Mouse (Mus musculus): Measurements from ENCODE around the gene Nusap1.
A peak's percentile ranks its signal among the peaks of the same experiment; 100 is the strongest.
"Not testable (repeated sequence)": the region's sequence is repeated elsewhere in the genome, so short reads cannot be mapped to it uniquely, and the experiment has no call there.

Nusap1 gene

DNA sequence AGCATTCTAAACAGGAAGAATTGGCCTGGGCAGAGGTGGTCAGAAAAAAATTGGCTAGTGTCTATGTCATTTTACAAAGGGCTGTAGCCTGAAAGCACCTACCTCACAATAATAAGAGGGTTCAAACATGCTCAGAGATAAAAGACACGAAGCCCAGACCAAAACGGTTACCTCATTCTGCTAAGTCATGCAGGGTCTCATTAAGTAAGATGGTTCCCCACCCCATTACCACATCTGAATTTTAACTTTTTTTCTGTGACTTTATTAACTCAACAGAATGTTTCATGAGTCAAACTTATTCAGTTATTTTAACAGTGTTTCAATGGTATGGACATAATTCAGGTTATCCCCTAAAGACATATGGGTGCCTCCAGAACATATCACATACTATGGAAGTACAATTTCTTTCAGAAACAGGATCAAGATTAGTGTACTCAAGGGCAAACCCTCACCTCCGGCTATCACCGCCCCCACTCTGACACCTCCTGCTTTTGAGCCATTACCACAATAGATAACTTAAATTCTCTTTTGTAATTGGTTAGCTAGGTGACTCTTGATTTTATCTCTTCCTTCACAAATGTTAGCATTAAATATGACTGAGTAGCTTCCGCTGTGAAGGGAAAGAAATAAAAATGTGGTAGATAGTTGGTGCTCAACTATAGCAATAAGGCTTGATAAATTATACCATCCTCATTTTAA is 23.3 kb downstream of the Nusap1 start:
- DNase-seq (ENCODE audit: extremely low read depth, insufficient read length, low spot score): no peak

DNA sequence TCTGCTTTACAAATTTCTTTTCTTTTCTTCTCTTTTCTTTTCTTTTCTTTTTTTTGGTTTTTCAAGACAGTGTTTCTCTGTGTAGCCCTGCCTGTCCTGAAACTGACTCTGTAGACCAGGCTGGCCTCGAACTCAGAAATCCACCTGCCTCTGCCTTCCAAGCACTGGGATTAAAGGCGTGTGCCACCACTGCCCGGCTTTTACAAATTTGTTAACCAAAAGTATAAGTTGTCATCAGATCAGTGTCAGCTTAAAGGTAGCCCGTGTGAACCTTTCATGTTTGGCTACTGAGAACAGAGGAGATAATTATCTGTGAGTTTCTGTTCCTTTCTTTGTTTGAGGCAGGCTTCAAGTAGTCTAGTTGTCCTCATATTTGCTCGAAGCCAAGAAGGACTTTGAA is 26.2 kb downstream of the Nusap1 start:
- DNase-seq (ENCODE audit: extremely low read depth, insufficient read length, low spot score): no peak

DNA sequence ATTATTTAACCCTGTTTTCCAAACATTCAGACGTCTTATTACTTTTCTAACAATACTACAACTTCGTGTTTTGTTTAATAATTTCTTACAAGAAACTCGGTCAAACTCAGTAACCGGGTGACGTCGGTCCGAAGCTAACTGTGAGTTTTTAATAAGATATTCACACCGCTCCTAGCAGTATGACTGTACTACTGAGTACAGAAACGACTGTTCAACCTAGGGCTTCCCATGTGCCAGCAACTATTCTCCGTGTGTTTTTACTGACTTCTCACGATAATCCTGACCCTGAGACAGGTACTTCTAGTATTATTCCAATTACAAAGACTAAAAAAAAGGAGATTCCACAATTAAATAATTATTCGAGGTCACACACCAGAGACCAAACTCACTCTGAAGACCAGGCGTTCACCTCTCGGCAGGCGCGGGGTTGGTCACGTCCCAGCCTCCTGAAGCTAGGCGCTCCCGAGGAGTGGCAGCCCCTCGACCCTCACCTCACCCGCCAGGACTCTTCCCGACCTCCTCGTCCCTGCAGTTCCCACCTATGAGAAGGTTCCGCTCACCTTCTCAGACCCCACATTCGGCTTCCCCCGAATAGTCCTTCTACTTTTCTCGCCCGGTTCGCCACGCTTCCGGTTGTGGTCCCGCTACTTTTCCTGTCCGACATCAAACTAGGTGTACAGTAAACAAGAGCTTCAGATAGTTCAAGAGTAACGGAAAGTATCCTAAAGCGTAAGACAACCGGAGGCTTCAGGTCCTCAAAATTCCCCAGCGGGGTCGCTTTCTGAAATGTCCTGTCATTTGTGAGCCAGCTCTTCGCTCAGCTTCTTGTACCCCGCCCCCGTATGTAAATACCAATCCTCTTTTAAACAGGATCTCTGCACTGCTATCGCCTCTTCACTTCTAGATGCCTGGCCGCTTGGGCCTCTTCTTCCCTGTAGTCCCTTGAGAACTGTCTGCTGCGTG is 44.4 kb downstream of the Nusap1 start, which contains the start of gene Ndufaf1:
Gene Ndufaf1 (minus strand): TSS at position 608 of the 963 bp plus-strand sequence.
- DNase-seq (ENCODE audit: extremely low read depth, insufficient read length, low spot score): peak; percentile 84

DNA sequence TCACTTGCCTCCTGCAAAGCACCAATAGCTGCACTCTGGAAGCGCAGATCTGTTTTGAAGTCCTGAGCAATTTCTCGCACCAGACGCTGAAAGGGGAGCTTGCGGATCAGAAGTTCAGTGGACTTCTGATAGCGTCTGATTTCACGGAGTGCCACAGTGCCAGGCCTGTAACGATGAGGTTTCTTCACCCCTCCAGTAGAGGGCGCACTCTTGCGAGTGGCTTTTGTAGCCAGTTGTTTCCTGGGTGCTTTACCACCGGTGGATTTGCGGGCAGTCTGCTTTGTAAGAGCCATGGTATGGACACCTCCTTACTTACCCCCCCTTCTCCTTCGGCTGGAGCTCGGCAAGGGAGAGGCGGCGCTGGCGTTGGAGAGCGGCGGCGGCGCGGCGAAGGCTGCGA is 47.6 kb downstream of the Nusap1 start:
- not testable (repeated sequence) for DNase-seq (ENCODE audit: extremely low read depth, insufficient read length, low spot score)

DNA sequence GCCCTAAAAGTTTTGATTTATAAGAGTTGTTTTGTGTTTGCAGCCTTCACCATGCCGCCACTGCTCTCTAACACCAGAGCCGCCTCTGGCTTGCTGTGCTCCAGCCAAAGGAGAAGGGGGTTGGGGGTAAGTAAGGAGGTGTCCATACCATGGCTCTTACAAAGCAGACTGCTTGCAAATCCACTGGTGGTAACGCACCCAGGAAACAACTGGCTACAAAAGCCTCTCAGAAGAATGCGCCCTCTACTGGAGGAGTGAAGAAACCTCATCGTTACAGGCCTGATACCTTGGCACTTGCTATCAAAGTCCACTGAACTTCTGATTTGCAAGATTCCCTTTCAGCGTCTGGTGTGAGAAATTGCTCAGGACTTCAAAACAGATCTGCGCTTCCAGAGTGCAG is 50.9 kb downstream of the Nusap1 start:
- DNase-seq (ENCODE audit: extremely low read depth, insufficient read length, low spot score): no peak

DNA sequence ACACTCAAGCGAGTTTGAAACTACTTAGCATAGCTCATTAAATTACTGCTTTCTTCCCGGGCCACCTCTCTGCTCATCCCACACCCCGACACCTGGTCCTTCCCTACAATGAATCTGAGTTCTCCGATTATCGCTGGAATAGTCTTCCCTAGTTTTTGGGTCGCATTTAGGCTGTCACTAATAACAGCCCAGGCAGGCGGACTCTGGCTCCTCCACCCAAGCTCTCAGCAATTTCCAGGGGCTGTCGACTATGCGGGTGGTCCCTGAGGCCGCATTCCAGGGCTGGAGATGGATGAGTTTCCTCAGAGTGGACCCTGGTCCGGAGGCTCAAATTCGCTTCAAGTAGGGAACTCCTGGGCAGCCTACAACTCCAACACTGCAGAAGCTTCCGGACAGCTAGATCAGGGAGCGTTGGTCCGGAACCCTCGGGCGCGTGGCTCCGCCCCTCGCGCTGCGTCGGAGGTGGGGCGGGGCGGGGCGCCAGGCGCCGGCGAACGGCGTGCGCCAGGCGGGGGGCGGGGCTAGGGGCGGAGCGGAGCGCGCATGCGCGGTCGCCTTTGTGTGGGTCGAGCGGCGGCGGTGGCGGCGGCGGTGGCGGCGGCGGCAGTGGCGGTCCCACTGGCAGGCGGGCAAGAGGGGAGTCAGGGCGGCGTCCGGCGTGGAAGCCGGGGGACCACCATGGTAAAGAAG is 56.6 kb downstream of the Nusap1 start, which contains the start of gene Rtf1:
Gene Rtf1 (plus strand): TSS at position 544 of the 690 bp plus-strand sequence.
- peak; percentile 87 for DNase-seq (ENCODE audit: extremely low read depth, insufficient read length, low spot score)

DNA sequence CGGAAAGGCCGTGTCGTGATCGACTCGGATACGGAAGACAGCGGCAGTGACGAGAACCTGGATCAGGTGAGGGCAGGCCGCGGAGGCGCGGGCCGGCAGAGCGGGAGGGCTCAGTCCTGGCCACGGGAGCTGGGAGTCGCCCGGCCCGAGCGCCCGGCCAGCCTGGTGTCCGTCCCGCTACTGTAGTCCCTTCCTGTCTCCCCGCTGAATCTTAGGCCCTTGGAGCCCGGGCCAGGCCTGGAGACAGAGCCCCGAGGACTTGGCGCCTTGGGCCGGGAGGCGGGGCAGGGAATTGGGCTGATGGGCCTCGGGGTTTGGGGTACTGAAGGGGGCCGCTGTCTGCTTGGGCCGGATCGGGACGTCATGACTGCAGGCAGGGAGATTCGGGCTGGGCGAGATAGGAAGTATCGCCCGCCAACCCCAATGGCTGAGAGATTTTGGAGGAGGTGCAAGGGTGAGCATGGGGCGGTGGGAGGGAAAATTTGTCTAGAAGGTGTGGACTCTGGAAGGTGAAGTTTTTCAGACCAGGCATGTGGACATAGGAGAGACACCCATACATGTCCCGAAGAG is 57.2 kb downstream of the Nusap1 start:
- DNase-seq (ENCODE audit: extremely low read depth, insufficient read length, low spot score): peak; percentile 75

DNA sequence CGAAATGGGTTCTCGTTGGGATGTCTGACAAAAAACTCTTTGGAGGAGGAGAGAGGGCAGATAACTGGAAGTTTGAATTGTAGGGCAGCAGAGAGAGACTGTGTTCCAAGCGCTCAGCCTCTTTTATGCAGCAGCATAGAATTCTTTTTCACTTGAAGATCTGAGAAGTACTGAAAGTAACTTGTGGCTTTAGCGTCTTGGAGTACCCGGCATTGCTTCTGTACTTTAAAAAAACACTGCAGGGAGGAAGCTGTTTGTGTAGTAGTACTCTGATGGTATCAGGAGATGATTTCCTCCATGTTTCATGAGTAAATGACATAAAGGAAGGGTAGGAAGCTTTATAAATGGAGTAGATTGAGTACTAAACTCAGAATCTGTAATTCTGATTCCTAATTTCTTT is 57.7 kb downstream of the Nusap1 start:
- no peak for DNase-seq (ENCODE audit: extremely low read depth, insufficient read length, low spot score)

DNA sequence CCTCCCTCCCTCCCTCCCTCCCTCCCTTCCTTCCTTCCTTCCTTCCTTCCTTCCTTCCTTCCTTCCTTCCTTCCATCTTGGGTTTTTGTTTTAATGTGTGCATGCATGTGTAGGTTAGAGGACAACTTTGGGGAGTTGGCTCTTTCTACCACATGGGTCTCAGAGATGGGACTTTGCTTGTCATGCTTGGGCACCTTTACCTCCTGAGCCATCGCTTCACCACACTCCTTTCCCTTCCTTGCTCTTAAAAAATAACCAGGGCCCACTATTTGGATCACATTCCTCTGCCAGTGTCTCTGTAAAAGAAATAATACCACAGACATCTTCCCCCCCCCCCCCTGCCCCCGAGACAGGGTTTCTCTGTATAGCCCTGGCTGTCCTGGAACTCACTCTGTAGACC is 65.6 kb downstream of the Nusap1 start:
- no peak for DNase-seq (ENCODE audit: extremely low read depth, insufficient read length, low spot score)

DNA sequence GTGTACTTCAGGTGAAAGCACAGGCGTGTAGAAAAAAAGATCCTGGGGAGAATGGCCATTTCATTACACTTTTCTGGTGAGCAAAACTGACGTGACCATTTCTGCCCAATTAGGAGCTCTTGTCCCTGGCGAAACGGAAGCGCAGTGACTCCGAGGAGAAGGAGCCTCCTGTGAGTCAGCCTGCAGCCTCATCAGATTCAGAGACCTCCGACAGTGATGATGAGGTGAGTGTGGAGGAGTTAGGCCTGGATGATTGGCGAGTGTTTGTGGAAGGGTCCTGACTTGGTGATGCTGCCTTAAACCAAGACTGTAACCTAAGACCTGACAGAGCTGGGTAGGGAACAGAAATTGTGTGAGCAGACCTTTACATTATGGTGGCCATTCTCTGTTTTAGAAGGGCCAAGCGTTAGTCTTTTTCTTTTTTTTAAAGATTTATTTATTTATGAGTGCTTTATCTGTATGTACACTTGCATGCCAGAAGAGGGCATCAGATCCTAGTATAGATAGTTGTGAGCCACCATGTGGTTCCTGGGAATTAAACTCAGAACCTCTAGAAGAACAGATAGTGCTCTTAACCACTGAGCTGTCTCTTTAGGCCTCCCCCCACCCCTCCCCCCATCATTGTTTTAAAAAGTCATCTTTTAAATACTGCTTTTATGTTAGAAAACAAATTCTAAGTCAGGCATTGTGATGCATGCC is 74.1 kb downstream of the Nusap1 start:
- DNase-seq (ENCODE audit: extremely low read depth, insufficient read length, low spot score): no peak

DNA sequence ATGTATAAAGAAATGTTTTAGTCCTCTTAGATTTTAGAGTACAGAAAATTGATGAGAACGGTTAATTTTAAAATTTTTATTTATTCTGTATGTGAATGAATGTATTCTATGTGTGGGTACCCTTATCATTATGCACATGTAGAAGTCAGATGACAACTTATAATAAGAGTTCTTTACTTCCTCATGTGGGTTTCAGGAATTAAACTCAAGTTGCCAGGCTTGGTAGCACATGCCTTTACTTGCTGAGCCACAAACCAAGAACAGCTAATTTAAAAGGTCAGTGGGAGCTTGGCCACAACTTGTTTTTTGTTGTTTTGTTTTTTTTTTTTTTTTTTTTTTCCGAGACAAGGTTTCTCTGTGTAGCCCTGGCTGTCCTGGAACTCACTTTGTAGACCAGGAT is 76.7 kb downstream of the Nusap1 start:
- no peak for DNase-seq (ENCODE audit: extremely low read depth, insufficient read length, low spot score)

DNA sequence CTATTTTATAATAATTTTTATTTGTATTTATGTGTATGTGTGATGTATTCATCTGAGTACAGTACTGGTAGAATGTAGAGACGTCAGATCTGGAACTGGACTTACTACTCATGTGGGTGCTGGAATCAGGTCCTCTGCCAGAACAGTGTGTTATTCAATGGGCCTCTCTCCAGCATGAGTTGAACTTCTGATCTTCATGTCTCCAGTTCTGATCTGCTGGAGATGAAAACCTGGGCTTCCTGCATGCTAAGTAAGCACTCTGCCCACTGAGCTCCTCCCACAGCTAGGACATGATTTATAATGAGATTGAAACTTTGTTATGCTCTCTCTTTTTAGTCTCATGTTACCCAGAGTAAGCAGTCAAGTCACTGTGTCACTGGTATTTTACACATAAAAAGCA is 78.0 kb downstream of the Nusap1 start:
- DNase-seq (ENCODE audit: extremely low read depth, insufficient read length, low spot score): no peak

DNA sequence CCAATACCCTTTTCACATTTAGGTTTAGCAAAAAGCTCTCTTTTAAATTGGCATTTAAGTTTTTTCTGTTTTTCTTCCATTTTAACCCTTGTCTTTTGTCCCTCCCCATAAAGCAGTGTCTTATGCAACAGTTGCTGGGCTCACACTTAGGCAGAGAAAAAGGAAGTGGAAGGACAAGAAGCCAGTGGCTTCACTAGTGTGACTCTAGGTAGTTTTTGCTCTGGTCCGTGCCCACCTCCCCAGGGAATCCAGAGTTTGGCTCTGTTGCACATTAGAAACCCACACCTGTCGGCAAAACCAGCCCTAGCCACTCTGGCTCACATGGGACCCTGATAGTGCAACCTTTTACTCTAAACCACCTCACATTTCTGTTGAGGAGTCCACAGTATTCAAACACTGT is 80.4 kb downstream of the Nusap1 start:
- no peak for DNase-seq (ENCODE audit: extremely low read depth, insufficient read length, low spot score)

DNA sequence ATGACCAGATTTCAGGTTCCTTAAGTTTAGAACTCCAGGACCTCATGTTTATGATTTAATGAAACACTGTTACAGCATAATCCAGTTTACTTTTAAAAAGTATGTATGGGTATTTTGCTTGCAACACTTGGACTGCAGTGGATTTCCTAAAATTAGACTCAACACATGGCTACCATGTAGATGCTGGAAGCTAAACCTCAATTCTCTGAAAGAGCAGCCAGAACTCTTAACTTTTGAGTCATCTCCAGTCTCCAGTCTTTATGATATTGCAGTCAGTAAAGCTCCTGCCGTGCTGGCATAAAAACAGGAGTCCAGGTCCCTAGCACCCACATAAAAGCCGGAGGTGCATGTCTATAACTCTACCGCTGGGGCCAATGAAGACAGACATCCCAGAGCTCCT is 81.9 kb downstream of the Nusap1 start:
- DNase-seq (ENCODE audit: extremely low read depth, insufficient read length, low spot score): no peak
